Mouse (Mus musculus) intestine, postnatal 0 days (tissue): ENCODE results near the gene Ndufb3. TPM values are rescaled to one million over a fixed set of nuclear protein-coding genes. Genes with fewer than 3 reads are reported as not detected.

Experiments used
- ATAC-seq: fragments of 200-750 bp; cut with Nextera tagmentation; 2 replicates; pipeline ENCODE4 v1.8.0; 2017; ENCODE audit warnings: mild to moderate bottlenecking, moderate TSS enrichment, moderate library complexity
- H3K27ac ChIP-seq: fragments of 300-500 bp; sonication (generic); 2 replicates; pipeline ENCODE4 v1.5.1; 2014; ENCODE audit warnings: mild to moderate bottlenecking, low read depth, low read length, moderate library complexity
- H3K27me3 ChIP-seq: fragments of 300-500 bp; sonication (generic); replicated peaks from 2 replicates; pipeline ENCODE4 v1.6.1; 2014; ENCODE audit warnings: low read length, mixed read lengths; ENCODE audit not compliant: control insufficient read depth, insufficient read depth
- H3K36me3 ChIP-seq: fragments of 300-500 bp; sonication (generic); 2 replicates; pipeline ENCODE4 v1.6.1; 2014; ENCODE audit warnings: mild to moderate bottlenecking, moderate library complexity; ENCODE audit not compliant: control insufficient read depth, insufficient read depth
- H3K4me1 ChIP-seq: fragments of 300-500 bp; sonication (generic); replicated peaks from 2 replicates; pipeline ENCODE4 v1.6.1; 2014; ENCODE audit warnings: antibody characterized with exemption, low read length, mixed read lengths; ENCODE audit not compliant: control insufficient read depth, insufficient read depth
- H3K4me2 ChIP-seq: fragments of 300-500 bp; sonication (generic); replicated peaks from 2 replicates; pipeline ENCODE4 v1.6.1; 2014; ENCODE audit warnings: low read depth, mild to moderate bottlenecking, moderate library complexity
- H3K4me3 ChIP-seq: fragments of 300-500 bp; sonication (generic); 2 replicates; pipeline ENCODE4 v1.5.1; 2014; ENCODE audit warnings: low read depth, low read length
- H3K9ac ChIP-seq: fragments of 300-500 bp; sonication (generic); 2 replicates; pipeline ENCODE4 v1.6.1; 2014; ENCODE audit warnings: mild to moderate bottlenecking, low read depth, low read length
- H3K9me3 ChIP-seq: fragments of 300-500 bp; sonication (generic); 2 replicates; pipeline ENCODE4 v1.6.1; 2016; ENCODE audit warnings: mixed run types; ENCODE audit not compliant: control insufficient read depth
- CTCF ChIP-seq: sonication (generic); IDR thresholded peaks from 2 replicates; pipeline ENCODE4 v1.5.1; 2016; ENCODE audit warnings: low read depth, mild to moderate bottlenecking, control low read depth, antibody characterized with exemption, moderate library complexity
- WGBS: fragments of 180-500 bp; shearing (Covaris S2); extraction: QIAGEN DNeasy Blood & Tissue Kit; methylation state at CpG from one replicate; pipeline ENCODE4 v1.1.7; 2014; 5-methylcytosine and 5-hydroxymethylcytosine counted together
- polyA plus RNA-seq: library from polyadenylated mRNA; unstranded; fragments of >200 nt; fragmentation: Nextera tagmentation; extraction: Ambion mirVana; gene quantifications from 2 replicates; pipeline ENCODE4 v1.2.1, GENCODE M21; 2015

The Ndufb3 gene
- polyA plus RNA-seq, 1 experiment from 2014 or later = 285 TPM

DNA sequence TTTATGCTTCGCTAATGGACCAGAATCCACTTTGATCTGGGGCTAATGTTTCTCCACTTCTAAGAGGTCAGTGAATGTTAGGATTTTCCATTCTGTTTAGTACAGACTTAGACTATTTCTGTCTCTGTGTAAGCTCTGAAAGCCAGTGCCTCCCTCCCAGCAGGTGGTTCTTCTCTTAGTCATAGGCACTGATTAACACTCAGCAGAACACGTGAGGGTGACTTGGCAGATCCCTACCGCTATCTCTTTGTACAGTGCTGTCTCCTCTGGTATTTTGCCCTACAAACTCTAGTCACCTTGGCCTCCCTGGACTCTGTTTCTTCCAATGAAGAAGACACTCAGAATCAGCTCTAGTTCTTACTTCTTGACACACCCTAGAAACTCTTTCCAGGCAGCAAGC lies 28.2 kb downstream of the Ndufb3 start:
- Histone ChIP-seq H3K36me3 (no peaks in the 10 kb centered on the region), H3K4me2 (no peak overlapping the region), H3K4me3 (no peak overlapping the region), H3K9ac (no peak overlapping the region), H3K27me3 (no peaks in the 10 kb centered on the region), H3K9me3 (0 out of 2 replicates have a peak, but pooled peaks cover 4% of the 10 kb centered on the region), H3K27ac (no peak overlapping the region), H3K4me1 (peaks cover 6% of the 10 kb centered on the region; the same call in 1 of the 2 replicates)
- no peak for TF ChIP-seq CTCF
- 48% methylated on average over 3 of the region's 3 CpGs for WGBS
- ATAC-seq = peak; percentile 88

DNA sequence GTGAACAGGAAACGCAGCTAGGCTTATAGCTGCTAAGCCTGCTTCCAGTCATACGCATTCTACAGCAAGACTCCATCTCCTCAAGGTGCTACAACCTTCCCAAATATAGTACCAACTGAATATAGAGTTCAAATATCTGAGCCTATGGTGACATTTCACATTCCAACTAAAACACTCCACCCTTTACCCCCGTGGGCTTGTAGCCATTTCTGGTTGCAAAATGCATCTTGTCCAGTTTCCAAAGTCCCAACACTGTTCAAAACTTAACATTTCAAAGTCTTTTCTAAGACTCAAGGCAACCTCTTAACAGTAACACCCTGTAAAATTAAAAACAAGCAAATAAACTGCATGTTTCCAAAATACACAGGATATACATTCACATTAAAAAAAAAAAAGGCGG lies 29.0 kb downstream of the Ndufb3 start:
- ATAC-seq = no peak
- Histone ChIP-seq H3K36me3 (no peaks in the 10 kb centered on the region), H3K4me1 (peaks cover 6% of the 10 kb centered on the region; the same call in 1 of the 2 replicates), H3K27ac (0 out of 2 replicates have a peak overlapping the region, but pooled peaks have one; percentile 5), H3K9me3 (0 out of 2 replicates have a peak, but pooled peaks cover 4% of the 10 kb centered on the region), H3K27me3 (no peaks in the 10 kb centered on the region), H3K9ac (no peak overlapping the region), H3K4me3 (no peak overlapping the region), H3K4me2 (no peak overlapping the region)
- WGBS = 86% methylated on average over 4 of the region's 4 CpGs
- TF ChIP-seq CTCF = no peak

DNA sequence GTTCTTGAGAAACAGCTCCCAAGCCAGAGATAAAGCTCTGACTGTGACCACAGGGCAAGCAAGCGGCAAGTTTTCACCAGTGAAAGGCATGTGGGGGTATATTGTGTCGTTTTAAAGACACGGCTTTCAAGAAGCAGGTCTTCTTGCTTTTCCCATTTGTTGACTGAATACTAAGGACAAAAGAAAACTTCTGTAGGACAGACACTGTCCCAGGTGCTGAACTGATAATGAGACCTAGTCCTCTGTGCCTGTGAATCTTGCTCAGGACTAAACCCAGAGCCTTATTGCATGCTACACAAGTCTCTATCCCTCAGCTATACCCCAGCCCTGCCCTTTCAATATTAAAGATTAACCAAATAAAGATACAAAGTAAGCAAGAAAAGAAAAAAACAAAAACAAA lies 30.0 kb downstream of the Ndufb3 start:
- no peak for TF ChIP-seq CTCF
- no peaks in the 10 kb centered on the region for H3K27me3 ChIP-seq
- WGBS = 56% methylated on average over 3 of the region's 3 CpGs
- peak overlapping the region; percentile 5; the same call in 1 of the 2 replicates for H3K27ac ChIP-seq
- H3K9me3 ChIP-seq = 0 out of 2 replicates have a peak, but pooled peaks cover 4% of the 10 kb centered on the region
- H3K4me2 ChIP-seq = no peak overlapping the region
- H3K9ac ChIP-seq = no peak overlapping the region
- H3K4me3 ChIP-seq = no peak overlapping the region
- H3K4me1 ChIP-seq = peaks cover 4% of the 10 kb centered on the region; the same call in 1 of the 2 replicates
- ATAC-seq = no peak
- no peaks in the 10 kb centered on the region for H3K36me3 ChIP-seq

DNA sequence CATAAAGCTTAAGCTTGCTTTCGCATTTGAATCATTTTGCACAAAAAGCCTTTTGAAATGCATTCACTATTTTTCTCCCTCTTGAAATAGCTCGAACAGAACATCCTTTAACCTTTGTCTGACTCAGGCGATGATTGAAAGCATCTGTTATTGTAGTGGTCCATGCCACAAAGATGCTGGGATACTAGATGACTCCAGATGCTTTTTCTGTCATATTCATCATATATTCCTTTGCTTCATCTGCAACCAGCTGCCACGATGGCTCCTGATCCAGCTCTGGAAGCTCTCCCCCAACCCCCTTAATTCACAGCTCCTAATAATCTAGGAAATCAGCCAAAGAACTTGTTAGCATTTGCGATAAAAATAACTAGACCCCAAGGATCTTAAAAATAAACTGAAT lies 30.9 kb downstream of the Ndufb3 start:
- H3K27ac ChIP-seq = no peak overlapping the region
- peaks cover 4% of the 10 kb centered on the region; the same call in 1 of the 2 replicates for H3K4me1 ChIP-seq
- H3K9me3 ChIP-seq = 0 out of 2 replicates have a peak, but pooled peaks cover 4% of the 10 kb centered on the region
- no peak overlapping the region for H3K9ac ChIP-seq
- H3K4me3 ChIP-seq = no peak overlapping the region
- WGBS = 61% methylated on average over 5 of the region's 5 CpGs
- ATAC-seq = no peak
- no peak overlapping the region for H3K4me2 ChIP-seq
- H3K36me3 ChIP-seq = no peaks in the 10 kb centered on the region
- H3K27me3 ChIP-seq = no peaks in the 10 kb centered on the region
- TF ChIP-seq CTCF = no peak

DNA sequence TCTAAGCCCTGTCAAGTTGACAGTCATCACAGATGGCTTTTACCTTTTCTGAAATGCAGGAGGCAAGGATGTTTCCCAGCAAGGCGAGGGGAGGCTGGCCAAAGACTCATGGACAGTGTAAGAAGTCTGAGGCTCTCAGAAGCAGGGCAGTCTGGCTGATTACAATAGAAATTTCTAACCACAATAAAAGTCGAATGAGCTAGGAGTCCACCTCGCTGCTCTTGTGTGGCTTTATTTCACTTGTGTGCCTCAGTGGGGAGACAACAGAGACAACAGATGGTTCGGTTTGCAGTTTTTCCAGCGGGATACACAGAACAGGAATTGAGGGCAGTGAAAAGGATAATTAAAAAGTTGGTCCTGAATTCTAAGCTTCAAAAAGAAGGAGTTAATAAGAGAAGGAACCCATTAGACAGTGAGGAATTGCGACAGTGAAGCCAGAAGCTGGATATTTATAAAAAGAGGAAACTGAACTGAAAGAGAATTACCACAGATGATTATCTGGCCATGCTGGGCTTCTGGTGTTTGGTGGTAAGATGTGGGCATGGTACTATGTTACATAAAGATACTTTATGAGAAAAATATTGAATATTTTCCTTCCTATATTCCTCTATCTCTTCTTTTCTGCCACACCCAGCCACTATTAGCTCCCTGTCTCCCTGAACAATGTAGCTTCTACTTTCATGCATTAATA lies 31.9 kb downstream of the Ndufb3 start:
- WGBS = 74% methylated on average over 6 of the region's 6 CpGs
- Histone ChIP-seq H3K4me3 (no peak overlapping the region), H3K27me3 (no peaks in the 10 kb centered on the region), H3K27ac (no peak overlapping the region), H3K4me1 (peaks cover 4% of the 10 kb centered on the region; the same call in 1 of the 2 replicates), H3K9ac (no peak overlapping the region), H3K9me3 (0 out of 2 replicates have a peak, but pooled peaks cover 4% of the 10 kb centered on the region), H3K4me2 (no peak overlapping the region), H3K36me3 (no peaks in the 10 kb centered on the region)
- TF ChIP-seq CTCF = no peak
- no peak for ATAC-seq

DNA sequence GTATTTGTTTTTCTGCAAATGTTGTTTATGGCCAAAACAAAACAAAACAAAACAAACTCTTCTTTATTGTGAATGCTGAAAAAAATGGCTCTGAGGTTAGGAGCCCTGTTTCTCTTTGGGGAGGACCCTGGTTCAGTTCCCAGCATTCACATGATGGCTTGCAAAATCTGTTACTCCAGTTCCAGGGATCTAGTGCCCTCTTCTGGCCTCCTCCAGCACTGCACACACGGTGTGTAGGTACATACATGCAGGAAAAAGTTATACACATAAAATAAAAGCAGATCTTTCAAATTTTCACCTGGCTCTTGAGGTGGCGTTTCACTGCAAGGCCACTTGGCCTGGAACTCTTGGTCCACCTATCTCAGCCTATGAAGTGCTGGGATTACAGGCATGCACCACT lies 32.6 kb downstream of the Ndufb3 start:
- WGBS = 82% methylated on average over 2 of the region's 2 CpGs
- H3K9me3 ChIP-seq = 0 out of 2 replicates have a peak, but pooled peaks cover 4% of the 10 kb centered on the region
- H3K27me3 ChIP-seq = no peaks in the 10 kb centered on the region
- H3K27ac ChIP-seq = no peak overlapping the region
- H3K36me3 ChIP-seq = no peaks in the 10 kb centered on the region
- no peak for ATAC-seq
- H3K4me2 ChIP-seq = no peak overlapping the region
- H3K4me3 ChIP-seq = no peak overlapping the region
- peaks cover 4% of the 10 kb centered on the region; the same call in 1 of the 2 replicates for H3K4me1 ChIP-seq
- 0 out of 2 replicates have a peak, but pooled peaks have one; percentile 27 for TF ChIP-seq CTCF
- no peak overlapping the region for H3K9ac ChIP-seq
